Mouse (Mus musculus): Measurements from ENCODE around the gene Gm10375. TPM values are rescaled to one million over a fixed set of nuclear protein-coding genes. Genes with fewer than 3 reads are reported as not detected.
"Not testable (repeated sequence)": the region's sequence is repeated elsewhere in the genome, so short reads cannot be mapped to it uniquely, and the experiment has no call there.

The Gm10375 gene
- polyA plus RNA-seq (2015; fragmentation: Nextera tagmentation; extraction: Ambion mirVana), result not detected in 2 replicates

GRCm38 (mm10) chr14:43607913-43608312 lies at the start of gene Gm10375:
Gene Gm10375, minus strand, starts transcription at chr14:43608013.
- H3K27me3 ChIP-seq; ATAC-seq (ENCODE audit: insufficient read depth); H3K9ac ChIP-seq; H3K4me2 ChIP-seq; H3K9me3 ChIP-seq (replicated peaks); H3K4me3 ChIP-seq (replicated peaks); H3K27ac ChIP-seq (replicated peaks); H3K4me1 ChIP-seq (replicated peaks); H3K36me3 ChIP-seq (replicated peaks): not testable (repeated sequence)

GRCm38 (mm10) chr14:43579046-43579445 lies 28.8 kb downstream of the Gm10375 start, which contains the start of gene Gm17654:
Gene Gm17654, minus strand, starts transcription at chr14:43579146.
- WGBS (ENCODE audit: insufficient replicate concordance), result 57% methylated on average over 1 of the region's 2 CpGs
- H3K4me3 ChIP-seq (replicated peaks); H3K27ac ChIP-seq (replicated peaks); ATAC-seq (ENCODE audit: insufficient read depth); H3K9ac ChIP-seq; H3K36me3 ChIP-seq (replicated peaks); H3K4me1 ChIP-seq (replicated peaks); H3K9me3 ChIP-seq (replicated peaks); H3K27me3 ChIP-seq; H3K4me2 ChIP-seq: not testable (repeated sequence)

GRCm38 (mm10) chr14:43577969-43578368 lies 29.8 kb downstream of the Gm10375 start:
- H3K9ac ChIP-seq; H3K4me3 ChIP-seq (replicated peaks); H3K4me2 ChIP-seq; H3K36me3 ChIP-seq (replicated peaks); H3K9me3 ChIP-seq (replicated peaks); H3K27me3 ChIP-seq; ATAC-seq (ENCODE audit: insufficient read depth); H3K27ac ChIP-seq (replicated peaks); H3K4me1 ChIP-seq (replicated peaks): not testable (repeated sequence)
- 50% methylated on average over 4 of the region's 4 CpGs for WGBS (ENCODE audit: insufficient replicate concordance)

Other genes with a start within 250 kb of the Gm10375 start
- not detected in 2 replicates for gene Gm8138, start 191.7 kb downstream of the Gm10375 start, polyA plus RNA-seq (2015; fragmentation: Nextera tagmentation; extraction: Ambion mirVana)
- not detected in 2 replicates for gene Gm5799, start 64.4 kb downstream of the Gm10375 start, polyA plus RNA-seq (2015; fragmentation: Nextera tagmentation; extraction: Ambion mirVana)
- gene Gm17654, start 28.9 kb downstream of the Gm10375 start, polyA plus RNA-seq (2015; fragmentation: Nextera tagmentation; extraction: Ambion mirVana), result not detected in 2 replicates
- gene Gm8165, start 69.2 kb upstream of the Gm10375 start, polyA plus RNA-seq (2015; fragmentation: Nextera tagmentation; extraction: Ambion mirVana), result not detected in 2 replicates
- 0.30 and 0.31 TPM in 2 replicates for gene Gm7324, start 89.8 kb upstream of the Gm10375 start, polyA plus RNA-seq (2015; fragmentation: Nextera tagmentation; extraction: Ambion mirVana)
- gene Gm16506, start 119.5 kb upstream of the Gm10375 start, polyA plus RNA-seq (2015; fragmentation: Nextera tagmentation; extraction: Ambion mirVana), result not detected in 2 replicates
- not detected in 2 replicates for gene Gm6526, start 139.9 kb upstream of the Gm10375 start, polyA plus RNA-seq (2015; fragmentation: Nextera tagmentation; extraction: Ambion mirVana)
- gene Gm8180, start 176.7 kb upstream of the Gm10375 start, polyA plus RNA-seq (2015; fragmentation: Nextera tagmentation; extraction: Ambion mirVana), result not detected in 2 replicates